Mouse (Mus musculus): ENCODE measurements around the gene Cfc1. TPM values are rescaled to one million over a fixed set of nuclear protein-coding genes. Genes with fewer than 3 reads are reported as not detected.

The Cfc1 gene
- total and polyA plus RNA-seq, 2 experiments from 2014 or later: not detected

DNA sequence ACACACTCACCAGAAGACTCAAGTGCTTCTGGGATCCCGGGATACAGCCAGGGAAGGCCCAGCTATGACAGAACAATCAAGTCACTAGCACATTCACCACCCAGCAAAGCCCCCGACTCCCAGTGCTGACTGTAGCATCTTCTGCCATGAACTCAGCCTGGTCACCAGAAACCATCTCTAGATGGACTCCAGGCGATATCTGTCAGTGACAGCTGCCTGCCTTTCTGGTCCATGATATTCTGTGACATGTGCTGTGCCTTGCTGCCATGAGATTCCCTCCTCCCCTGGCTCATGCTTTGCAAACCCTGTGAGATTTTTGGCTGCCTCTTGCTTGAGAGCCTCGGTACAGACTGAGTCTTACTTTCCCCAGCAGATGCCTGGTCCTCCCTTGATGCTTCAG, 49.3 kb downstream of the Cfc1 start:
- Histone ChIP-seq H3K36me3 (replicated peaks; ENCODE audit: control insufficient read depth, insufficient read depth, low read length) (no peaks in the 10 kb centered on the region), H3K27me3 (ENCODE audit: control insufficient read depth, insufficient read depth, low read length) (peaks cover 12% of the 10 kb centered on the region), H3K4me2 (ENCODE audit: low read depth, low read length) (no peak overlapping the region), H3K27ac (ENCODE audit: low read depth) (no peak overlapping the region), H3K4me3 (ENCODE audit: low read depth, low read length) (no peak overlapping the region), H3K4me1 (ENCODE audit: control insufficient read depth, insufficient read depth) (no peaks in the 10 kb centered on the region), H3K9ac (replicated peaks; ENCODE audit: low read depth, low read length) (no peak overlapping the region), H3K9me3 (replicated peaks; ENCODE audit: control insufficient read depth, low read length) (no peaks in the 10 kb centered on the region)
- DNase-seq (ENCODE audit: low spot score) (no peak), ATAC-seq (ENCODE audit: insufficient read depth, low read depth) (no peak)
- TF ChIP-seq EP300 (IDR thresholded peaks at IDR 0.05; ENCODE audit: low read depth) (no peak), CTCF (IDR thresholded peaks at IDR 0.05; ENCODE audit: low read depth) (no peak)
- WGBS: 71% methylated on average over 4 of the region's 4 CpGs

DNA sequence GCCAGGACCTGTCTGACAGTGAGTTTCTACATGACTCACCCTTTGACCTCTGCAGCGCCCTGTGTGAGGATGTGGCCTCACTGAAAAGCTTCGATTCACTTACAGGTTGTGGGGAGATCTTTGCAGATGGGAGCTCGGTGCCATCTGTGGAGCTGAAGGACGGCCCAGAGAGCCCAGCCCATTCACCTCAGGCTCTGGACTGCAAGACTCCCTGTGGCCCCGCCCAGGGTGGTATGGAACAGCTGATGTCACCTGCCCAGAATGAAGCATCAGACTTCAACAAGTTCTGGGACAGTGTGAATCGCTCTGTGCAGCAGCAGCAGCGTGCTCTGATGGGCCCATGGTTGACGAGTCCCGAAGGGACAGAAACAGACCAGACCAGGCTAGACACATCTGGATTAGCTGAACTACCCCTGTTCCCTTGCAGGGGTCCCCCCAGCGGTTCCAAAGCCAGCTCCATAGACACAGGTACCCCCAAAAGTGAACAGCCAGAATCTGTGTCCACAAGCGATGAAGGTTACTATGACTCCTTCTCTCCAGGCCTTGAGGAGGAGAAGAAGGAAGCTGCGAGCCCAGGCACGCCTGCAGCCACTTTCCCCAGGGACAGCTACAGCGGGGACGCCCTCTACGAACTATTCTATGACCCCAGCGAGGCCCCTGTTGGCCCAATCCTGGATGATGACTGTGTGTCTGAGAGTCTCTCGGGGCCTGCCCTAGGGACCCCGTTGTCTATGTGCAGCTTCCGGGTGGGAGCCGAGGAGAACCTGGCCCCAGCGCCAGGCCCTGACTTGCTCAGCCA, 52.0 kb downstream of the Cfc1 start:
- DNase-seq (ENCODE audit: low spot score) (no peak), ATAC-seq (ENCODE audit: insufficient read depth, low read depth) (no peak)
- Histone ChIP-seq H3K4me2 (ENCODE audit: low read depth, low read length) (no peak overlapping the region), H3K4me3 (ENCODE audit: low read depth, low read length) (no peak overlapping the region), H3K27ac (ENCODE audit: low read depth) (no peak overlapping the region), H3K36me3 (replicated peaks; ENCODE audit: control insufficient read depth, insufficient read depth, low read length) (no peaks in the 10 kb centered on the region), H3K9ac (replicated peaks; ENCODE audit: low read depth, low read length) (no peak overlapping the region), H3K27me3 (ENCODE audit: control insufficient read depth, insufficient read depth, low read length) (no peaks in the 10 kb centered on the region), H3K4me1 (ENCODE audit: control insufficient read depth, insufficient read depth) (no peaks in the 10 kb centered on the region), H3K9me3 (replicated peaks; ENCODE audit: control insufficient read depth, low read length) (no peaks in the 10 kb centered on the region)
- TF ChIP-seq EP300 (IDR thresholded peaks at IDR 0.05; ENCODE audit: low read depth): no peak
- TF ChIP-seq CTCF (IDR thresholded peaks at IDR 0.05; ENCODE audit: low read depth): no peak
- WGBS: 74% methylated on average over 22 of the region's 22 CpGs

Other genes with a start within 250 kb of the Cfc1 start
- gene Ccdc115, start 96.0 kb upstream of the Cfc1 start, total RNA-seq (2014; rRNA removed; ENCODE audit: low replicate concordance): 29.2 and 30.5 TPM in 2 replicates
- 29.7 and 32.4 TPM in 2 replicates for gene Ccdc115, start 96.0 kb upstream of the Cfc1 start, polyA plus RNA-seq (2015; fragmentation: Nextera tagmentation; extraction: Ambion mirVana)
- 12.4 and 45.3 TPM in 2 replicates for gene Imp4, start 95.8 kb upstream of the Cfc1 start, total RNA-seq (2014; rRNA removed; ENCODE audit: low replicate concordance)
- 41.6 and 42.5 TPM in 2 replicates for gene Imp4, start 95.8 kb upstream of the Cfc1 start, polyA plus RNA-seq (2015; fragmentation: Nextera tagmentation; extraction: Ambion mirVana)
- gene Ptpn18, start 75.9 kb upstream of the Cfc1 start, total RNA-seq (2014; rRNA removed; ENCODE audit: low replicate concordance): 4.7 TPM in 1 of 2 replicates, not detected in the other
- 10.7 and 13.8 TPM in 2 replicates for gene Ptpn18, start 75.9 kb upstream of the Cfc1 start, polyA plus RNA-seq (2015; fragmentation: Nextera tagmentation; extraction: Ambion mirVana)
- gene Prss39, start 37.2 kb upstream of the Cfc1 start, total RNA-seq (2014; rRNA removed; ENCODE audit: low replicate concordance): not detected in 2 replicates
- not detected in 2 replicates for gene Prss39, start 37.2 kb upstream of the Cfc1 start, polyA plus RNA-seq (2015; fragmentation: Nextera tagmentation; extraction: Ambion mirVana)
- not detected in 2 replicates for gene Prss40, start 25.3 kb downstream of the Cfc1 start, total RNA-seq (2014; rRNA removed; ENCODE audit: low replicate concordance)
- not detected in 2 replicates for gene Prss40, start 25.3 kb downstream of the Cfc1 start, polyA plus RNA-seq (2015; fragmentation: Nextera tagmentation; extraction: Ambion mirVana)
- gene Amer3, start 44.0 kb downstream of the Cfc1 start, total RNA-seq (2014; rRNA removed; ENCODE audit: low replicate concordance): 0.08 TPM in 1 of 2 replicates, not detected in the other
- gene Amer3, start 44.0 kb downstream of the Cfc1 start, polyA plus RNA-seq (2015; fragmentation: Nextera tagmentation; extraction: Ambion mirVana): not detected in 2 replicates